Mouse (Mus musculus) ES-E14 (cell line): ENCODE results near the gene Gli3.

Experiments used
- HCFC1 ChIP-seq: IDR thresholded peaks from 2 replicates; pipeline ENCODE4 v1.6.1; 2012; ENCODE audit warnings: low read length, inconsistent platforms, borderline replicate concordance; ENCODE audit not compliant: insufficient read depth
- MAFK ChIP-seq: IDR thresholded peaks from 2 replicates; pipeline ENCODE4 v1.6.1; 2014; ENCODE audit warnings: mild to moderate bottlenecking, low read depth, low read length, inconsistent platforms; ENCODE audit not compliant: insufficient read depth
- ZC3H11A ChIP-seq: IDR thresholded peaks from 2 replicates; pipeline ENCODE4 v1.6.1; 2012; ENCODE audit warnings: low read depth, mild to moderate bottlenecking, inconsistent platforms, low read length, borderline replicate concordance
- ZNF384 ChIP-seq: IDR thresholded peaks from 2 replicates; pipeline ENCODE4 v1.6.1; 2012; ENCODE audit warnings: low read depth, low read length, inconsistent platforms

DNA sequence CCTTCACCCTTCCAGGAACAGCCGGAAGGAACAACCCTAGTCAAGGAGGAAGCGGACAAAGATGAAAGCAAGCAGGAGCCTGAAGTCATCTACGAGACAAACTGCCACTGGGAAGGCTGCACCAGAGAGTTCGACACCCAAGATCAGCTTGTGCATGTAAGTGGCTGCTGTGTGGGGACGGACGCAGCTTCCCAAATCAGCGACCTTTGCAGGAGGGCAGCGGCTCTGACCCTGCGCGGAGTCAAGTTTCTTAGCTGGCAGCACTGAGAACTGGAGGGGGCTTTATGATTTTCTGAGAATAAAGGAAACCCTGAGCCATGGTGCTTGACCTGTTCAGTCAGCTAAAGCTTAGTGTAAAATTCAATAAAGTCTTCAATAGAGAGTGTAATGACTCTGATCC is 199.3 kb downstream of the Gli3 start:
- TF ChIP-seq MAFK (no peak), HCFC1 (no peak), ZC3H11A (no peak), ZNF384 (no peak)
